Comparison of ENCODE assay signal across 8 mouse cellular contexts in the genomic region with DNA sequence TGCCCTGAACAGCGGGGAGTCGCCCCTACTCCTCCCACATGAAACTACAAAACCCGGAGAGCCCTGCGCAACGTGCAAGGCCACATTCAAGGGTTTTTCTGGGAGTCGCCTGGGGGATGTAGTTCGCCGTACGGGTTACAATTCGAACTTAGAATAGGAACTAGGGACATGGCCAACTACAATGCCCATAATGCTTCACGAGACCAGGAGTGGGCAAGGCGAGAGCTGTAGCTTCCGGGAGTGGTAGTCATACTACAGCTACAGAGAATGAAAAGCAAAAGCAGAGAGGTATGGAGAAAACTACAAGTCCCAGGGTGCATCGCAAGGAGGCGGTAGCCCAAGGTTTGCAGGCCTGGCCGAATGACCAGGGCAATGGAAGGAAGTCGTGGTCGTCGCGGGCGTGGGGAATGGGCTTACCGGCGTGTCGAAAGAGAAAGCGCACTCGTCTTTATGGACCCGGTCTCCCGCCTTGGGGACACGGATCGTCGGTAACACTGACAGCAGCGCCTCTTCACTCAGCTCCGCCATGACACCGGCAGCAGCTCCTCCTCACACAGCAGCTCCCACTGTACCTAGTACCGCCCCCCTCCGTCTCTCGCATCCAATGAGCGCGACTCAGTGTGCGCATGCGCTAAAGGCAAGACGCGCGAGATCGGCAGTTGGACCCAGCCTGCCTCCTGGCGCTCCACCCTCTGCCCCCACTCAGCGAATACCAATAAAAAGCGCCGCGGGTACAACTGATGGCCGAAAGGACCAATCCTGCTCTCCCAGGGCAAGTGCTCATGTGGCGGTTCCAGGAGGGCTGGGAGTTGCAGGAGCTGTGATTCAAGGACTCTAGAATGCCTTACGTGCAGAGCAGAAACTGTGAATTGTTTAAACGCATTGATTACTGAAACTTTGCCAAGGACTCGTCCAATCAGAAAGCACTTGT. TPM values are rescaled to one million over a fixed set of nuclear protein-coding genes. Genes with fewer than 3 reads are reported as not detected.
DNase-seq lines count a peak whose midpoint lies in the region; ATAC-seq and TF ChIP-seq lines count a peak whose summit lies in the region.

Gene Usp5 (minus strand): TSS at position 617 of the 931 bp plus-strand sequence.
Gene Cdca3 (plus strand): TSS at position 680 of the 931 bp plus-strand sequence.

- peak; percentile 96 for DNase-seq in G1E (ENCODE audit: low spot score)
- peak; percentile 97 to 99 for DNase-seq in cerebellum, adult 18-20 months
- DNase-seq in heart, postnatal 36 days, result peak; percentile 94 to 98
- DNase-seq in layer of hippocampus, adult 2 months (ENCODE audit: low spot score in 2 of 2), result peak; percentile 97 to 100
- DNase-seq in lung, embryonic 14.5 days, result peak; percentile 100
- peak; percentile 98 for DNase-seq in thymus, adult 2 months

- H3K4me1 ChIP-seq in G1E (ENCODE audit: insufficient read depth, low read depth, low read length), result peaks cover 46% of the 10 kb centered on the region
- peaks cover 25% of the 10 kb centered on the region for H3K4me1 ChIP-seq in forebrain, embryonic 16.5 days (replicated peaks; ENCODE audit: control insufficient read depth, insufficient read depth, low read length)
- peaks cover 6% of the 10 kb centered on the region; the same call in 1 of the 2 replicates for H3K4me1 ChIP-seq in lung, embryonic 14.5 days (ENCODE audit: insufficient read depth)
- peaks cover 11% of the 10 kb centered on the region for H3K4me1 ChIP-seq in olfactory bulb, adult 2 months (ENCODE audit: control insufficient read depth, insufficient read depth, low read length)
- peaks cover 14% of the 10 kb centered on the region for H3K4me1 ChIP-seq in thymus, adult 2 months (replicated peaks; ENCODE audit: control insufficient read depth, insufficient read depth, low read length)

- no peaks in the 10 kb centered on the region for H3K27me3 ChIP-seq in G1E (ENCODE audit: insufficient read depth, low read length)
- no peaks in the 10 kb centered on the region for H3K27me3 ChIP-seq in forebrain, embryonic 16.5 days (replicated peaks; ENCODE audit: control insufficient read depth, insufficient read depth, low read length)
- H3K27me3 ChIP-seq in lung, embryonic 14.5 days (ENCODE audit: insufficient read depth, low read length), result no peaks in the 10 kb centered on the region
- H3K27me3 ChIP-seq in thymus, adult 2 months (ENCODE audit: control insufficient read depth, insufficient read depth, low read length), result no peaks in the 10 kb centered on the region

- ATAC-seq in G1E (ENCODE audit: extremely low read depth, insufficient number of reproducible peaks, low FRiP score, poor library complexity, severe bottlenecking), result peak; percentile 73
- ATAC-seq in forebrain, embryonic 16.5 days, result peak; percentile 93
- ATAC-seq in lung, embryonic 14.5 days (ENCODE audit: insufficient read depth), result peak; percentile 95

- WGBS in forebrain, embryonic 16.5 days, result under 1% methylated on average over 55 of the region's 55 CpGs
- under 1% methylated on average over 55 of the region's 55 CpGs for WGBS in lung, embryonic 14.5 days
- WGBS in olfactory bulb, adult 2 months, result under 1% methylated on average over 55 of the region's 55 CpGs
- WGBS in thymus, adult 2 months, result under 1% methylated on average over 55 of the region's 55 CpGs

- peak within 1 kb of the TSS; percentile 90 for H3K27ac ChIP-seq in forebrain, embryonic 16.5 days (ENCODE audit: low read length)
- peak within 1 kb of the TSS; percentile 89 for H3K27ac ChIP-seq in layer of hippocampus, adult 2 months
- peak within 1 kb of the TSS; percentile 92 for H3K27ac ChIP-seq in lung, embryonic 14.5 days (ENCODE audit: low read depth)
- H3K27ac ChIP-seq in olfactory bulb, adult 2 months (ENCODE audit: insufficient read depth, low read depth, low read length), result peak within 1 kb of the TSS; percentile 82
- H3K27ac ChIP-seq in thymus, adult 2 months (ENCODE audit: control insufficient read depth, insufficient read depth, low read length), result peak within 1 kb of the TSS; percentile 58

- no peak for TF ChIP-seq CTCF in G1E (IDR thresholded peaks at IDR 0.05; ENCODE audit: low read depth, low read length)
- peak; percentile 36 for TF ChIP-seq CTCF in layer of hippocampus, adult 2 months (conservative IDR thresholded peaks at IDR 0.05)
- peak; percentile 56 for TF ChIP-seq CTCF in lung, embryonic 14.5 days (IDR thresholded peaks at IDR 0.05; ENCODE audit: low read depth)
- TF ChIP-seq CTCF in olfactory bulb, adult 2 months (IDR thresholded peaks at IDR 0.05; ENCODE audit: insufficient read depth, low read depth, low read length), result no peak
- 0 out of 2 replicates have a peak, but pooled peaks have one; percentile 44 for TF ChIP-seq CTCF in thymus, adult 2 months (IDR thresholded peaks at IDR 0.05; ENCODE audit: borderline replicate concordance, control insufficient read depth, extremely low read depth, insufficient read depth, low read length, poor library complexity)

- peaks cover 73% of the 10 kb centered on the region for H3K36me3 ChIP-seq in G1E (replicated peaks)
- H3K36me3 ChIP-seq in forebrain, embryonic 16.5 days (ENCODE audit: control insufficient read depth, insufficient read depth), result peaks cover 7% of the 10 kb centered on the region
- H3K36me3 ChIP-seq in lung, embryonic 14.5 days (ENCODE audit: insufficient read depth), result peaks cover 51% of the 10 kb centered on the region
- H3K36me3 ChIP-seq in thymus, adult 2 months (ENCODE audit: control insufficient read depth, insufficient read depth, low read length), result peaks cover 11% of the 10 kb centered on the region

- no peaks in the 10 kb centered on the region for H3K9me3 ChIP-seq in G1E (replicated peaks)
- H3K9me3 ChIP-seq in forebrain, embryonic 16.5 days (ENCODE audit: control insufficient read depth, low read length), result no peaks in the 10 kb centered on the region
- no peaks in the 10 kb centered on the region for H3K9me3 ChIP-seq in lung, embryonic 14.5 days (ENCODE audit: low read depth, low read length)

- intact Hi-C loops in heart, postnatal 36 days (cut with DNase I), result no loop called here

- peak within 1 kb of the TSS; percentile 91 for H3K4me3 ChIP-seq in G1E (ENCODE audit: low read depth, low read length)
- peak within 1 kb of the TSS; percentile 75 for H3K4me3 ChIP-seq in forebrain, embryonic 16.5 days (replicated peaks; ENCODE audit: low read length)
- peak within 1 kb of the TSS; percentile 89 for H3K4me3 ChIP-seq in layer of hippocampus, adult 2 months
- H3K4me3 ChIP-seq in lung, embryonic 14.5 days (ENCODE audit: low read depth, low read length), result peak within 1 kb of the TSS; percentile 80
- peak within 1 kb of the TSS; percentile 68 for H3K4me3 ChIP-seq in olfactory bulb, adult 2 months (ENCODE audit: insufficient read depth, low read depth, low read length)
- H3K4me3 ChIP-seq in thymus, adult 2 months (ENCODE audit: control insufficient read depth, insufficient read depth, low read length), result peak within 1 kb of the TSS; percentile 72

- peak within 1 kb of the TSS; percentile 81 for H3K4me2 ChIP-seq in forebrain, embryonic 16.5 days (ENCODE audit: low read length)
- peak within 1 kb of the TSS; percentile 86 for H3K4me2 ChIP-seq in lung, embryonic 14.5 days

- peak within 1 kb of the TSS; percentile 77 for H3K9ac ChIP-seq in forebrain, embryonic 16.5 days (replicated peaks; ENCODE audit: low read depth, low read length)
- peak within 1 kb of the TSS; percentile 87 for H3K9ac ChIP-seq in lung, embryonic 14.5 days

- peak; percentile 65; the same call in 1 of the 2 replicates for TF ChIP-seq POLR2A in olfactory bulb, adult 2 months (IDR thresholded peaks at IDR 0.05; ENCODE audit: insufficient read depth, low read depth, low read length)
- TF ChIP-seq POLR2A in thymus, adult 2 months (IDR thresholded peaks at IDR 0.05; ENCODE audit: control insufficient read depth, extremely low read depth, insufficient read depth, low read length, poor library complexity), result peak; percentile 57; the same call in 1 of the 2 replicates

RNA-seq across cellular contexts. Expression of gene Usp5, which starts in this region (rescaled TPM):
- total RNA-seq in G1E (2014; fragmentation: Nextera tagmentation) (34.6 and 45.9 TPM in 2 replicates), G1E (2017) (67.0 and 76.8 TPM in 2 replicates)
- 53.0 and 68.2 TPM in 2 replicates for polyA plus RNA-seq in G1E (2012)
- polyA plus RNA-seq in forebrain, embryonic 16.5 days (2015; fragmentation: Nextera tagmentation; extraction: Ambion mirVana), result 203 and 216 TPM in 2 replicates
- total RNA-seq in heart, postnatal 36 days (2021), result 10 to 100 TPM; 74.0 to 85.5 TPM
- 100 to 1,000 TPM; 185 to 198 TPM for total RNA-seq in layer of hippocampus, adult 2 months (2021)
- 143 TPM in 2 replicates for polyA plus RNA-seq in lung, embryonic 14.5 days (2014; fragmentation: Nextera tagmentation; extraction: Ambion mirVana)
- polyA plus RNA-seq in olfactory bulb, adult 2 months (2012; ENCODE audit: insufficient read depth, insufficient read length, low replicate concordance, missing spikeins), result 225 TPM in 1 of 2 replicates, not detected in the other
- 118 and 121 TPM in 2 replicates for polyA plus RNA-seq in thymus, adult 2 months (2012; rRNA removed)

RNA-seq across cellular contexts. Expression of gene Cdca3, which starts in this region (rescaled TPM):
- 109 and 112 TPM in 2 replicates for total RNA-seq in G1E (2014; fragmentation: Nextera tagmentation)
- total RNA-seq in G1E (2017), result 137 and 150 TPM in 2 replicates
- polyA plus RNA-seq in G1E (2012), result 50.9 and 67.2 TPM in 2 replicates
- polyA plus RNA-seq in forebrain, embryonic 16.5 days (2015; fragmentation: Nextera tagmentation; extraction: Ambion mirVana), result 69.7 and 76.7 TPM in 2 replicates
- under 1 TPM; 0.49 to 0.83 TPM for total RNA-seq in heart, postnatal 36 days (2021)
- total RNA-seq in layer of hippocampus, adult 2 months (2021), result 1 to 10 TPM in 1 of 2 experiments, under 1 TPM in 1; 0.47 to 1.3 TPM
- 204 and 206 TPM in 2 replicates for polyA plus RNA-seq in lung, embryonic 14.5 days (2014; fragmentation: Nextera tagmentation; extraction: Ambion mirVana)
- polyA plus RNA-seq in olfactory bulb, adult 2 months (2012; ENCODE audit: insufficient read depth, insufficient read length, low replicate concordance, missing spikeins), result not detected in 2 replicates
- 202 and 248 TPM in 2 replicates for polyA plus RNA-seq in thymus, adult 2 months (2012; rRNA removed)

Comparison
In these comparisons a context has a peak if more than half of its experiments do, and no peak if none do; other contexts are left out.
1. Peak in every context shown above with its lines: DNase-seq, ATAC-seq, H3K4me3 ChIP-seq and H3K27ac ChIP-seq.
2. RNA of gene Cdca3 (total RNA-seq): 109 to 150 TPM in G1E; 0.47 to 1.3 TPM in layer of hippocampus, adult 2 months and 0.49 to 0.83 TPM in heart, postnatal 36 days; every median in the first group is over 10 times any median in the second.
3. RNA of gene Cdca3 (polyA plus RNA-seq): 204 to 206 TPM in lung, embryonic 14.5 days, 202 to 248 TPM in thymus, adult 2 months, 69.7 to 76.7 TPM in forebrain, embryonic 16.5 days and 50.9 to 67.2 TPM in G1E; not detected in olfactory bulb, adult 2 months; every median in the first group is over 10 times any median in the second.
4. CTCF ChIP-seq: peak in layer of hippocampus, adult 2 months (single experiment), lung, embryonic 14.5 days (single experiment) and thymus, adult 2 months (single experiment); none in G1E (single experiment) and olfactory bulb, adult 2 months (single experiment).